Mouse (Mus musculus): ENCODE data around the gene Pcnt. TPM values are rescaled to one million over a fixed set of nuclear protein-coding genes. Genes with fewer than 3 reads are reported as not detected.

The Pcnt gene
- polyA plus RNA-seq, 1 experiment from 2014 or later = 16.4 TPM

- no peaks in the 10 kb centered on the region for H3K9me3 ChIP-seq
- H3K4me3 ChIP-seq = peak overlapping the region; percentile 82
- H3K27me3 ChIP-seq = no peaks in the 10 kb centered on the region
- peaks cover 27% of the 10 kb centered on the region for H3K4me1 ChIP-seq
- H3K36me3 ChIP-seq = peaks cover 19% of the 10 kb centered on the region
- H3K4me2 ChIP-seq = peak overlapping the region; percentile 77
- no peak for ATAC-seq (ENCODE audit: insufficient number of reproducible peaks, insufficient read depth, low FRiP score, low TSS enrichment, low read depth)
- WGBS = 11% methylated on average over 8 of the region's 8 CpGs
- peak overlapping the region; percentile 92; the same call in 1 of the 2 replicates for H3K9ac ChIP-seq
- no peak overlapping the region for H3K27ac ChIP-seq
These were observed 96.5 kb downstream of the Pcnt start for GRCm38 (mm10) chr10:76346043-76346491.

GRCm38 (mm10) chr10:76345540-76345902 lies 97.1 kb downstream of the Pcnt start:
- Histone ChIP-seq H3K9me3 (no peaks in the 10 kb centered on the region), H3K4me2 (peak overlapping the region; percentile 77), H3K9ac (peak overlapping the region; percentile 92), H3K36me3 (peaks cover 14% of the 10 kb centered on the region), H3K4me3 (peak overlapping the region; percentile 82), H3K27me3 (no peaks in the 10 kb centered on the region), H3K4me1 (peaks cover 27% of the 10 kb centered on the region), H3K27ac (peak overlapping the region; percentile 23; the same call in 1 of the 2 replicates)
- WGBS = 3% methylated on average over 12 of the region's 12 CpGs
- ATAC-seq (ENCODE audit: insufficient number of reproducible peaks, insufficient read depth, low FRiP score, low TSS enrichment, low read depth) = no peak

- Histone ChIP-seq H3K9me3 (no peaks in the 10 kb centered on the region), H3K4me3 (peak within 1 kb of the TSS; percentile 82), H3K4me1 (peaks cover 27% of the 10 kb centered on the region), H3K27ac (peak within 1 kb of the TSS; percentile 87), H3K36me3 (peaks cover 8% of the 10 kb centered on the region), H3K27me3 (no peaks in the 10 kb centered on the region), H3K9ac (peak within 1 kb of the TSS; percentile 92), H3K4me2 (peak within 1 kb of the TSS; percentile 77)
- peak; percentile 87 for ATAC-seq (ENCODE audit: insufficient number of reproducible peaks, insufficient read depth, low FRiP score, low TSS enrichment, low read depth)
- under 1% methylated on average over 92 of the region's 94 CpGs for WGBS
These were observed 97.7 kb downstream of the Pcnt start, which contains the start of gene Dip2a for GRCm38 (mm10) chr10:76344711-76345539. Dip2a (minus strand) TSS chr10:76345291.

GRCm38 (mm10) chr10:76334350-76334749 lies 108.2 kb downstream of the Pcnt start:
- no peak overlapping the region for H3K4me3 ChIP-seq
- no peak overlapping the region for H3K27ac ChIP-seq
- H3K4me2 ChIP-seq = no peak overlapping the region
- no peak overlapping the region for H3K9ac ChIP-seq
- H3K36me3 ChIP-seq = 0 out of 2 replicates have a peak, but pooled peaks cover 4% of the 10 kb centered on the region
- H3K27me3 ChIP-seq = no peaks in the 10 kb centered on the region
- H3K4me1 ChIP-seq = peaks cover 8% of the 10 kb centered on the region; the same call in 1 of the 2 replicates
- 43% methylated on average over 4 of the region's 4 CpGs for WGBS
- no peak for ATAC-seq (ENCODE audit: insufficient number of reproducible peaks, insufficient read depth, low FRiP score, low TSS enrichment, low read depth)
- H3K9me3 ChIP-seq = no peaks in the 10 kb centered on the region

- H3K27me3 ChIP-seq = no peaks in the 10 kb centered on the region
- H3K27ac ChIP-seq = no peak overlapping the region
- 67% methylated on average over 2 of the region's 2 CpGs for WGBS
- H3K4me2 ChIP-seq = no peak overlapping the region
- no peaks in the 10 kb centered on the region for H3K36me3 ChIP-seq
- H3K4me1 ChIP-seq = peaks cover 11% of the 10 kb centered on the region; the same call in 1 of the 2 replicates
- no peak overlapping the region for H3K4me3 ChIP-seq
- no peak overlapping the region for H3K9ac ChIP-seq
- no peaks in the 10 kb centered on the region for H3K9me3 ChIP-seq
- no peak for ATAC-seq (ENCODE audit: insufficient number of reproducible peaks, insufficient read depth, low FRiP score, low TSS enrichment, low read depth)
These were observed 110.5 kb downstream of the Pcnt start for GRCm38 (mm10) chr10:76332040-76332439.

GRCm38 (mm10) chr10:76329093-76329492 lies 113.5 kb downstream of the Pcnt start:
- no peak overlapping the region for H3K4me3 ChIP-seq
- no peaks in the 10 kb centered on the region for H3K27me3 ChIP-seq
- H3K9me3 ChIP-seq = no peaks in the 10 kb centered on the region
- peaks cover 5% of the 10 kb centered on the region; the same call in 1 of the 2 replicates for H3K36me3 ChIP-seq
- 0 out of 2 replicates have a peak, but pooled peaks cover 4% of the 10 kb centered on the region for H3K4me1 ChIP-seq
- ATAC-seq (ENCODE audit: insufficient number of reproducible peaks, insufficient read depth, low FRiP score, low TSS enrichment, low read depth) = no peak
- H3K4me2 ChIP-seq = no peak overlapping the region
- no peak overlapping the region for H3K27ac ChIP-seq
- WGBS = 86% methylated on average over 4 of the region's 4 CpGs
- H3K9ac ChIP-seq = no peak overlapping the region

GRCm38 (mm10) chr10:76328574-76328973 lies 114.0 kb downstream of the Pcnt start:
- 78% methylated on average over 3 of the region's 3 CpGs for whole genome bisulfite sequencing
- ATAC-seq (ENCODE audit: insufficient number of reproducible peaks, insufficient read depth, low FRiP score, low TSS enrichment, low read depth) = no peak

GRCm38 (mm10) chr10:76326304-76327006 lies 116.1 kb downstream of the Pcnt start:
- no peaks in the 10 kb centered on the region for H3K27me3 ChIP-seq
- 73% methylated on average over 6 of the region's 6 CpGs for WGBS
- H3K4me1 ChIP-seq = 0 out of 2 replicates have a peak, but pooled peaks cover 4% of the 10 kb centered on the region
- H3K9ac ChIP-seq = no peak overlapping the region
- no peak overlapping the region for H3K4me2 ChIP-seq
- H3K36me3 ChIP-seq = peaks cover 5% of the 10 kb centered on the region; the same call in 1 of the 2 replicates
- no peak for ATAC-seq (ENCODE audit: insufficient number of reproducible peaks, insufficient read depth, low FRiP score, low TSS enrichment, low read depth)
- no peak overlapping the region for H3K27ac ChIP-seq
- no peaks in the 10 kb centered on the region for H3K9me3 ChIP-seq
- no peak overlapping the region for H3K4me3 ChIP-seq

More at GRCm38 (mm10) chr10:76328574-76328973, 114.0 kb downstream of the Pcnt start:
- H3K4me3 ChIP-seq = no peak overlapping the region
- H3K9me3 ChIP-seq = no peaks in the 10 kb centered on the region
- H3K36me3 ChIP-seq = peaks cover 5% of the 10 kb centered on the region; the same call in 1 of the 2 replicates
- H3K27ac ChIP-seq = no peak overlapping the region
- no peak overlapping the region for H3K9ac ChIP-seq
- H3K4me2 ChIP-seq = no peak overlapping the region
- H3K4me1 ChIP-seq = 0 out of 2 replicates have a peak, but pooled peaks cover 4% of the 10 kb centered on the region
- no peaks in the 10 kb centered on the region for H3K27me3 ChIP-seq

GRCm38 (mm10) chr10:76317623-76318022 lies 125.0 kb downstream of the Pcnt start:
- no peak overlapping the region for H3K4me2 ChIP-seq
- H3K9ac ChIP-seq = no peak overlapping the region
- 0 out of 2 replicates have a peak, but pooled peaks cover 3% of the 10 kb centered on the region for H3K9me3 ChIP-seq
- H3K4me3 ChIP-seq = no peak overlapping the region
- 0 out of 2 replicates have a peak, but pooled peaks have one; percentile 32 for ATAC-seq (ENCODE audit: insufficient number of reproducible peaks, insufficient read depth, low FRiP score, low TSS enrichment, low read depth)
- H3K27me3 ChIP-seq = no peaks in the 10 kb centered on the region
- H3K36me3 ChIP-seq = peaks cover 53% of the 10 kb centered on the region
- 0 out of 2 replicates have a peak, but pooled peaks cover 11% of the 10 kb centered on the region for H3K4me1 ChIP-seq
- H3K27ac ChIP-seq = no peak overlapping the region
- WGBS = 86% methylated on average over 12 of the region's 12 CpGs

- Histone ChIP-seq H3K9me3 (0 out of 2 replicates have a peak, but pooled peaks cover 3% of the 10 kb centered on the region), H3K4me1 (0 out of 2 replicates have a peak, but pooled peaks cover 11% of the 10 kb centered on the region), H3K4me2 (no peak overlapping the region), H3K36me3 (peaks cover 59% of the 10 kb centered on the region), H3K27me3 (no peaks in the 10 kb centered on the region), H3K4me3 (no peak overlapping the region), H3K27ac (no peak overlapping the region), H3K9ac (no peak overlapping the region)
- ATAC-seq (ENCODE audit: insufficient number of reproducible peaks, insufficient read depth, low FRiP score, low TSS enrichment, low read depth) = no peak
- WGBS = 61% methylated on average over 7 of the region's 7 CpGs
These were observed 126.4 kb downstream of the Pcnt start for GRCm38 (mm10) chr10:76316194-76316593.

GRCm38 (mm10) chr10:76306738-76307137 lies 135.8 kb downstream of the Pcnt start:
- WGBS = 88% methylated on average over 9 of the region's 9 CpGs
- Histone ChIP-seq H3K4me1 (no peaks in the 10 kb centered on the region), H3K9ac (no peak overlapping the region), H3K36me3 (peaks cover 65% of the 10 kb centered on the region), H3K27me3 (no peaks in the 10 kb centered on the region), H3K9me3 (no peaks in the 10 kb centered on the region), H3K4me3 (no peak overlapping the region), H3K27ac (no peak overlapping the region), H3K4me2 (no peak overlapping the region)
- ATAC-seq (ENCODE audit: insufficient number of reproducible peaks, insufficient read depth, low FRiP score, low TSS enrichment, low read depth) = no peak
